Mouse (Mus musculus): ENCODE data around the gene Foxa3. TPM values are rescaled to one million over a fixed set of nuclear protein-coding genes. Genes with fewer than 3 reads are reported as not detected.
A peak's percentile ranks its signal among the peaks of the same experiment; 100 is the strongest.

Foxa3 gene
- polyA plus RNA-seq, 1 experiment from 2014 or later: not detected

- 35% methylated on average over 9 of the region's 9 CpGs for WGBS
- Histone ChIP-seq H3K9me3 (ENCODE audit: control insufficient read depth, low read length) (no peaks in the 10 kb centered on the region), H3K4me1 (ENCODE audit: control insufficient read depth, insufficient read depth, low read length) (peaks cover 6% of the 10 kb centered on the region; the same call in 1 of the 2 replicates), H3K4me2 (ENCODE audit: low read depth, low read length) (no peak overlapping the region), H3K4me3 (ENCODE audit: low read depth, low read length) (no peak overlapping the region), H3K36me3 (ENCODE audit: control insufficient read depth, insufficient read depth, low read length) (no peaks in the 10 kb centered on the region), H3K27ac (ENCODE audit: low read depth, low read length) (no peak overlapping the region), H3K9ac (replicated peaks; ENCODE audit: low read depth, low read length) (no peak overlapping the region), H3K27me3 (ENCODE audit: control insufficient read depth, insufficient read depth, low read length) (no peaks in the 10 kb centered on the region)
- no peak for ATAC-seq (ENCODE audit: low read depth)
These were observed 24.5 kb downstream of the Foxa3 start for GRCm38 (mm10) chr7:18998835-18999234.

GRCm38 (mm10) chr7:18993036-18993435, 30.3 kb downstream of the Foxa3 start:
- H3K4me1 ChIP-seq (ENCODE audit: control insufficient read depth, insufficient read depth, low read length): peaks cover 15% of the 10 kb centered on the region
- peak overlapping the region; percentile 57 for H3K4me2 ChIP-seq (ENCODE audit: low read depth, low read length)
- ATAC-seq (ENCODE audit: low read depth): no peak

GRCm38 (mm10) chr7:18992294-18992675, 31.1 kb downstream of the Foxa3 start:
- Histone ChIP-seq H3K9ac (replicated peaks; ENCODE audit: low read depth, low read length) (peak overlapping the region; percentile 56), H3K4me3 (ENCODE audit: low read depth, low read length) (peak overlapping the region; percentile 57), H3K4me2 (ENCODE audit: low read depth, low read length) (peak overlapping the region; percentile 57), H3K9me3 (ENCODE audit: control insufficient read depth, low read length) (no peaks in the 10 kb centered on the region), H3K36me3 (ENCODE audit: control insufficient read depth, insufficient read depth, low read length) (no peaks in the 10 kb centered on the region), H3K27me3 (ENCODE audit: control insufficient read depth, insufficient read depth, low read length) (no peaks in the 10 kb centered on the region), H3K4me1 (ENCODE audit: control insufficient read depth, insufficient read depth, low read length) (peaks cover 15% of the 10 kb centered on the region), H3K27ac (ENCODE audit: low read depth, low read length) (peak overlapping the region; percentile 4; the same call in 1 of the 2 replicates)
- ATAC-seq (ENCODE audit: low read depth): no peak
- 3% methylated on average over 31 of the region's 31 CpGs for WGBS

More at GRCm38 (mm10) chr7:18993036-18993435, 30.3 kb downstream of the Foxa3 start:
- H3K9ac ChIP-seq (replicated peaks; ENCODE audit: low read depth, low read length): no peak overlapping the region
- H3K36me3 ChIP-seq (ENCODE audit: control insufficient read depth, insufficient read depth, low read length): no peaks in the 10 kb centered on the region
- no peaks in the 10 kb centered on the region for H3K9me3 ChIP-seq (ENCODE audit: control insufficient read depth, low read length)
- 84% methylated on average over 5 of the region's 5 CpGs for WGBS
- H3K27me3 ChIP-seq (ENCODE audit: control insufficient read depth, insufficient read depth, low read length): no peaks in the 10 kb centered on the region
- H3K27ac ChIP-seq (ENCODE audit: low read depth, low read length): no peak overlapping the region
- H3K4me3 ChIP-seq (ENCODE audit: low read depth, low read length): peak overlapping the region; percentile 57

GRCm38 (mm10) chr7:18991660-18992293, 31.6 kb downstream of the Foxa3 start:
- H3K36me3 ChIP-seq (ENCODE audit: control insufficient read depth, insufficient read depth, low read length): no peaks in the 10 kb centered on the region
- no peaks in the 10 kb centered on the region for H3K9me3 ChIP-seq (ENCODE audit: control insufficient read depth, low read length)
- H3K4me1 ChIP-seq (ENCODE audit: control insufficient read depth, insufficient read depth, low read length): peaks cover 15% of the 10 kb centered on the region
- under 1% methylated on average over 44 of the region's 59 CpGs for WGBS
- H3K9ac ChIP-seq (replicated peaks; ENCODE audit: low read depth, low read length): peak overlapping the region; percentile 56
- no peaks in the 10 kb centered on the region for H3K27me3 ChIP-seq (ENCODE audit: control insufficient read depth, insufficient read depth, low read length)
- peak overlapping the region; percentile 57 for H3K4me2 ChIP-seq (ENCODE audit: low read depth, low read length)
- peak overlapping the region; percentile 84 for H3K27ac ChIP-seq (ENCODE audit: low read depth, low read length)
- no peak; the same call in none of the 2 replicates for ATAC-seq (ENCODE audit: low read depth)
- H3K4me3 ChIP-seq (ENCODE audit: low read depth, low read length): peak overlapping the region; percentile 57

- Histone ChIP-seq H3K27ac (ENCODE audit: low read depth, low read length) (peak within 1 kb of the TSS; percentile 84), H3K36me3 (ENCODE audit: control insufficient read depth, insufficient read depth, low read length) (no peaks in the 10 kb centered on the region), H3K9me3 (ENCODE audit: control insufficient read depth, low read length) (no peaks in the 10 kb centered on the region), H3K4me1 (ENCODE audit: control insufficient read depth, insufficient read depth, low read length) (peaks cover 15% of the 10 kb centered on the region), H3K27me3 (ENCODE audit: control insufficient read depth, insufficient read depth, low read length) (no peaks in the 10 kb centered on the region), H3K9ac (replicated peaks; ENCODE audit: low read depth, low read length) (peak within 1 kb of the TSS; percentile 56), H3K4me2 (ENCODE audit: low read depth, low read length) (peak within 1 kb of the TSS; percentile 57), H3K4me3 (ENCODE audit: low read depth, low read length) (peak within 1 kb of the TSS; percentile 57)
- peak; percentile 93 for ATAC-seq (ENCODE audit: low read depth)
- WGBS: under 1% methylated on average over 36 of the region's 37 CpGs
These were observed 32.6 kb downstream of the Foxa3 start, which contains the start of gene Mypop for GRCm38 (mm10) chr7:18990601-18991295. TSS of gene Mypop (plus strand) at chr7:18991245.

GRCm38 (mm10) chr7:18989995-18990394, 33.3 kb downstream of the Foxa3 start:
- ATAC-seq (ENCODE audit: low read depth): peak; percentile 16; the same call in 1 of the 2 replicates
- WGBS: 8% methylated on average over 5 of the region's 5 CpGs
- no peaks in the 10 kb centered on the region for H3K36me3 ChIP-seq (ENCODE audit: control insufficient read depth, insufficient read depth, low read length)
- no peaks in the 10 kb centered on the region for H3K9me3 ChIP-seq (ENCODE audit: control insufficient read depth, low read length)
- peak overlapping the region; percentile 29 for H3K9ac ChIP-seq (replicated peaks; ENCODE audit: low read depth, low read length)
- peak overlapping the region; percentile 57 for H3K4me2 ChIP-seq (ENCODE audit: low read depth, low read length)
- peak overlapping the region; percentile 57 for H3K4me3 ChIP-seq (ENCODE audit: low read depth, low read length)
- H3K4me1 ChIP-seq (ENCODE audit: control insufficient read depth, insufficient read depth, low read length): peaks cover 15% of the 10 kb centered on the region
- H3K27ac ChIP-seq (ENCODE audit: low read depth, low read length): peak overlapping the region; percentile 84
- no peaks in the 10 kb centered on the region for H3K27me3 ChIP-seq (ENCODE audit: control insufficient read depth, insufficient read depth, low read length)

- no peak overlapping the region for H3K27ac ChIP-seq (ENCODE audit: low read depth, low read length)
- peaks cover 15% of the 10 kb centered on the region for H3K4me1 ChIP-seq (ENCODE audit: control insufficient read depth, insufficient read depth, low read length)
- WGBS: 75% methylated on average over 6 of the region's 6 CpGs
- H3K4me2 ChIP-seq (ENCODE audit: low read depth, low read length): no peak overlapping the region
- no peaks in the 10 kb centered on the region for H3K27me3 ChIP-seq (ENCODE audit: control insufficient read depth, insufficient read depth, low read length)
- H3K4me3 ChIP-seq (ENCODE audit: low read depth, low read length): no peak overlapping the region
- no peaks in the 10 kb centered on the region for H3K9me3 ChIP-seq (ENCODE audit: control insufficient read depth, low read length)
- no peak for ATAC-seq (ENCODE audit: low read depth)
- no peaks in the 10 kb centered on the region for H3K36me3 ChIP-seq (ENCODE audit: control insufficient read depth, insufficient read depth, low read length)
- no peak overlapping the region for H3K9ac ChIP-seq (replicated peaks; ENCODE audit: low read depth, low read length)
These were observed 34.6 kb downstream of the Foxa3 start for GRCm38 (mm10) chr7:18988780-18989179.

- Histone ChIP-seq H3K4me1 (ENCODE audit: control insufficient read depth, insufficient read depth, low read length) (peaks cover 11% of the 10 kb centered on the region), H3K9ac (replicated peaks; ENCODE audit: low read depth, low read length) (no peak overlapping the region), H3K9me3 (ENCODE audit: control insufficient read depth, low read length) (no peaks in the 10 kb centered on the region), H3K36me3 (ENCODE audit: control insufficient read depth, insufficient read depth, low read length) (no peaks in the 10 kb centered on the region), H3K27me3 (ENCODE audit: control insufficient read depth, insufficient read depth, low read length) (no peaks in the 10 kb centered on the region), H3K4me3 (ENCODE audit: low read depth, low read length) (no peak overlapping the region), H3K4me2 (ENCODE audit: low read depth, low read length) (no peak overlapping the region), H3K27ac (ENCODE audit: low read depth, low read length) (no peak overlapping the region)
- no peak for ATAC-seq (ENCODE audit: low read depth)
- WGBS: 82% methylated on average over 13 of the region's 13 CpGs
These were observed 35.6 kb downstream of the Foxa3 start for GRCm38 (mm10) chr7:18987747-18988146.

GRCm38 (mm10) chr7:18987100-18987499, 36.2 kb downstream of the Foxa3 start, which contains the start of gene Nanos2:
TSS of gene Nanos2 (plus strand) at chr7:18987400.
- Histone ChIP-seq H3K36me3 (ENCODE audit: control insufficient read depth, insufficient read depth, low read length) (no peaks in the 10 kb centered on the region), H3K9ac (replicated peaks; ENCODE audit: low read depth, low read length) (no peak within 1 kb of the TSS), H3K4me2 (ENCODE audit: low read depth, low read length) (no peak within 1 kb of the TSS), H3K27me3 (ENCODE audit: control insufficient read depth, insufficient read depth, low read length) (no peaks in the 10 kb centered on the region), H3K4me3 (ENCODE audit: low read depth, low read length) (no peak within 1 kb of the TSS), H3K27ac (ENCODE audit: low read depth, low read length) (no peak within 1 kb of the TSS), H3K4me1 (ENCODE audit: control insufficient read depth, insufficient read depth, low read length) (peaks cover 4% of the 10 kb centered on the region; the same call in 1 of the 2 replicates), H3K9me3 (ENCODE audit: control insufficient read depth, low read length) (no peaks in the 10 kb centered on the region)
- WGBS: 48% methylated on average over 2 of the region's 2 CpGs
- no peak for ATAC-seq (ENCODE audit: low read depth)

Data from neural tube, embryonic 14.5 days (tissue).